In the genomic region with DNA sequence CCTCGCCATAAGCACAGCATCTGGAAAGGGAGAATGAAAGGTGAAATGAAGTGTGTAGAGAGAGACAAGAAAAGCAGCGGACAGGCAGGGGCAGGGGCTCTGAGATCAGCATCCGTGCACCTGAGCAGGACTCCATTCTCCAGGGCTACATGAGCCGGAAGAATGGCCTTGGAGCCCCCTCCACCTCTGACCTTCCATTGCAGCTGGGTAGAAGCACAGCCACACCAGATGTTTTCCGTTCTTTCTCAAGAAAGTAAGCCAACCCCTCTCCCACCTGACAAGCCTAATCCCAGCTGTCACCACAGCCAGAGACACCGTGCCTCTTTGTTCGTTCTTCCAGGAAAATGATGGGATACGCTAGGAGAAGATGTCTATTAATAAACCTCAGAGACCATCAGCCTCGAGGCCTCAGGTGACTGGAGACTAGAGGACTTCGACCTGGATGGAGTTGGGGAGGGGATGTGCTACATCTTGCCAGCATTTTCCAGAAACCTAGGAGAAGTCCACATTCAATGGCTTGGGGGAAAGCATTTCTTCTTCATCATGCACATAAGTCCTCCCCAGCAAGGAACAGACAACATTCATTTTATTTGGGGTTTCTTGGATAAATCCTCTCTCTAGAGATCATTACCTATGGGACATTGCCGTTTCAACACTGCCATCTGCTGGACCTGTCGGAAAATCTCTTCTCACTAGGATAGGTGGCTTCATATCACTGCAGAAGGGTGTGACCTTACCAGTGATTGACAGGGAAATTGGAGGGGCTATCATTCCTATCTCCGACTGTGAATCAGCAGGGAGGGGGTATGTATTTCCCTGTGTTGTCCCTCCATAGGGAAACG, we compare ENCODE assay signal across 8 mouse cellular contexts.
DNase-seq lines count a peak whose midpoint lies in the region; ATAC-seq lines count a peak whose summit lies in the region.

No protein-coding gene starts in this region.

- no peaks in the 10 kb centered on the region for H3K27me3 ChIP-seq in lung, embryonic 15.5 days

- ATAC-seq in lung, embryonic 15.5 days (ENCODE audit: borderline replicate concordance, extremely low read depth, low FRiP score, low TSS enrichment), result peak; percentile 19; the same call in 1 of the 2 replicates

- intact Hi-C loops in gastrocnemius, postnatal 14 days (cut with DNase I; ENCODE audit: low total_unique reads), result loop anchor here (5.0 to 10.0 kb wide), 2 partner anchors 102 to 1090 kb away; a partner anchor contains a TSS

- H3K4me3 ChIP-seq in lung, embryonic 15.5 days, result no peak overlapping the region

- no peak overlapping the region for H3K27ac ChIP-seq in lung, embryonic 15.5 days

- no peaks in the 10 kb centered on the region for H3K4me1 ChIP-seq in lung, embryonic 15.5 days

- no peaks in the 10 kb centered on the region for H3K9me3 ChIP-seq in lung, embryonic 15.5 days

- H3K9ac ChIP-seq in lung, embryonic 15.5 days, result no peak overlapping the region

- 34% methylated on average over 14 of the region's 14 CpGs for WGBS in lung, embryonic 15.5 days

- H3K36me3 ChIP-seq in lung, embryonic 15.5 days, result no peaks in the 10 kb centered on the region

- DNase-seq in 3T3-L1 (ENCODE audit: low read depth, low spot score) (peak; percentile 80), MN1 (ENCODE audit: low spot score) (peak; percentile 11)
- DNase-seq in cerebellum, postnatal 36 days, result peak; percentile 48 to 68
- peak; percentile 46 for DNase-seq in gastrocnemius, postnatal 14 days
- peak; percentile 49 to 76 for DNase-seq in kidney, postnatal 36 days
- DNase-seq in right cerebral cortex, postnatal 10 days (ENCODE audit: low spot score in 2 of 2), result peak; percentile 61 to 78
- no peak for DNase-seq in thymus, postnatal 36 days

- H3K4me2 ChIP-seq in lung, embryonic 15.5 days, result no peak overlapping the region

Comparison
In these comparisons a context has a peak if more than half of its experiments do, and no peak if none do; other contexts are left out.
1. DNase-seq: peak in 3T3-L1 (single experiment), MN1 (single experiment), cerebellum, postnatal 36 days (2 of 2), gastrocnemius, postnatal 14 days (single experiment), kidney, postnatal 36 days (2 of 2) and right cerebral cortex, postnatal 10 days (2 of 2); none in thymus, postnatal 36 days (0 of 2).